Mouse (Mus musculus) mesoderm, embryonic 11.5 days (tissue): Measurements from ENCODE around the gene Fgfr2.

Source experiments
- DNase-seq: peaks from one replicate; pipeline ENCODE4 v3.0.0-alpha.2; 2012; ENCODE audit warnings: low read depth, low spot score

Gene Fgfr2

DNA sequence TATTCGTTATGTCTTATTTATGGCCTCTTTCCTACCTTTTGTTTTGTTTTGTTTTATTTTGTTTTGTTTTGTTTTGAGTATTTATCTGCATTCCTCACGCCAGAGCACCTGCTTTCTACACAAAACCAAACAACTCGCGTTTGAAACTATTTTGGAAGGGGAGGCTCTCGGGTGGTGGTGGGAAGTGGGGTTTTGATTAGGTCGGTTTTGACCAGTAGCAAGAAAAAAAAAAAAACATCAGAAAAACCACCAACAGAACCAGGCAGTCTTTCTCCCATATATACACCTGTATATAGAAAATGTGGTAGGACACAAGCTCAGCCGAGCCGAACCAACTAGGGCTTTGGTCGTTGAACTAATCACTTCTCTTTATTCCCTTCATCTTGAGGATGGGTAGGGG, 1567.0 kb downstream of the Fgfr2 start:
- no peak for DNase-seq

DNA sequence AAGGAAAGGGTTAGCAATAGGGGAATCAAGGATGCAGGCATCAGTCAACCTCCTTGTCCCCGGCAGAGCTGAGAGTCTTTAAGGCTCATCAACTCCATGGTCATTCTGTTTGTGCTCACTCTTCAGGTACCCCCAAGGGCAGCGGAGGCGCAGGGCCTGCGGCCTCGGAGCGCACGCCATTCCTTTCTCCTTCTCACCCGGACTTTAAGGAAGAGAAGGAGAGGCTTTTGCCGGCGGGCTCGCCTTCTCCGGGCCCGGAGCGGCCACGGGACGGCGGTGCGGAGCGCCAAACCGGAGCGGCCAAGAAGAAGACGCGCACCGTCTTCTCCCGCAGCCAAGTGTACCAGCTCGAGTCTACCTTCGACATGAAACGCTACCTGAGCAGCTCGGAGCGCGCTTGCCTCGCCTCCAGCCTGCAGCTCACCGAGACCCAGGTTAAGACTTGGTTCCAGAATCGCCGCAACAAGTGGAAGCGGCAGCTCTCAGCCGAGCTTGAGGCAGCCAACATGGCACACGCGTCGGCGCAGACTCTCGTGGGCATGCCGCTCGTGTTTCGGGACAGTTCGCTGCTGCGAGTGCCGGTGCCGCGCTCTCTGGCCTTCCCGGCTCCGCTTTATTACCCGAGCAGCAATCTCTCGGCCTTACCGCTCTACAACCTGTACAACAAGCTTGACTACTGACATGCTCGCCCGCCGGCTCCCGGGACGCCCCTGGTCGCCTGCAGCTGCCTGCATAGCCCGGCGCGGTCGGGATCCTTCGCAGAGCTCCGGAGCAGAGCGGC, 1567.7 kb downstream of the Fgfr2 start:
- DNase-seq, result peak; percentile 37

DNA sequence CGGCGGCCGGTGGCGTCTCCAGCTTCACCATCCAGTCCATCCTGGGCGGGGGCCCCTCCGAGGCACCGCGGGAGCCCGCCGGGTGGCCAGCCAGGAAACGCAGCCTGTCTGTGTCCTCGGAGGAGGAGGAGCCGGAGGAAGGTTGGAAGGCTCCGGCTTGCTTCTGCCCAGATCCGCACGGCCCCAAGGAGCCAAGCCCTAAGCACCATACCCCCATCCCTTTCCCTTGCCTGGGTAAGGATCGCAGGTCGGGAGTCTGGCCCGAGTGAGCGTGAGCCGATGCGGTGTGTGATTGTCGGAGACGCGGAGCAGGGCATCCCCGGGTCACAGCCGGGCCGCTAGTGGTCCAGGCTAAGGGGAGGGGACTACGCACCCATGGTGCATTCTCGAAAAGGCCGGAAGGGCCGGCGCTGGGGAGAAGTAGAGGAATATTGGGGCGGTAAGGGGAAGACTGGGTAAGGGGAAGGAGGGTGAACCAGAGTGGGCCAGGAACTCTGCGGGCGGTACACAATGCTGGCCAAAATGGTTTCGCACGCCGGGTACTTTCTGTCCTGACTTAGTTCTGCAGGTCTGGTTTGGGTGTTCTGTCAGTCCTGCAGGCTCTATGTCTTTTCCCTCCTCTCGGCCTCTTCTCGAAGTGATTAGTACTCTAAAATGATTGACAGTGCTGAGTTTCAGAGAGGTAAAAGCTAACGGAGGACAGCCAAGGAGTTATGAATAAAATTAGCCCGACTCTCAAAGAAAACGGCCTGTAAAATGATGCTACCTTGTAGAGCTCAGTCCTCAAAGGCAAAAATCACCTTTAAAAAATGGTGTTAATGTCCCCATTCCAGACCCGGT, 1568.6 kb downstream of the Fgfr2 start:
- peak; percentile 17 for DNase-seq

DNA sequence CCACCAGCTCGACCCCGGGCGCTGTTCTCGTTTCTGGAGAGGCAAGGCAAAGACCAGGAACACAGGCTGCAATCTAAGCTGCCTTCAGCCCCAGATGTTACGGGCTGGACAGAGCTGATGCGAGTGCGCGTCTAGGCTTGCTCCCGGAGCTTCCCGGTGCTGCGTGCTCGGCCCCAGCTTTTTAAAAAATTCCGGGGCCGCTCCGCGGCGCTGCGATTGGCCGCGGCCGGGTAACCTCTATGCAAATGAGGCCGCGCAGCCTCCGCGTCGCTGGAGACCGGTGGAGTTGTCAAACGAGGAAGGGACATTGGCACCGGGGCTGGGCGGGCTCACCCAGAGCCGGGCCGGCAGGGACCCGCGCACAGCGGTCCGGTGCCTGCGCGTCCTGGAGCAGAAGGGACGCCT, 1569.4 kb downstream of the Fgfr2 start:
- peak; percentile 59 for DNase-seq

DNA sequence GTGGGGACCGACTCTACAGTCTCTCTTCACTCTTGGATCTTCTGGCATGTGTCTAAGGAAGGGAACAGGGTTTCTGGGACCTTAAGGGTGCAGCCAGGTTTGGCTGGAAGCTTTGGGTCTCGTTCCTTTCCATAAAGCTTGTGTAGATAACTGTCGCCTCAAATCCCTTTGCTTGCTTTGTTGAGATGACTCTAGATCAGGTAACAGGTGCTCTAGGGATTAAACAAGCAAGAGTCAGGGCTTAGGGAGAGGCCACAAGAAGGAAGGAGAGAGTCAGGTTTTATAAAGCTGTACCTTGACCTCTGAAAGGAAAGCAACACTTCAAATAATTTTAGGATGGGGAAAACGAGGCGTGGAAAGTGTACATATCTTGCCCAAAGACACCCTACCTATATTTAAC, 1570.4 kb downstream of the Fgfr2 start:
- DNase-seq, result no peak

DNA sequence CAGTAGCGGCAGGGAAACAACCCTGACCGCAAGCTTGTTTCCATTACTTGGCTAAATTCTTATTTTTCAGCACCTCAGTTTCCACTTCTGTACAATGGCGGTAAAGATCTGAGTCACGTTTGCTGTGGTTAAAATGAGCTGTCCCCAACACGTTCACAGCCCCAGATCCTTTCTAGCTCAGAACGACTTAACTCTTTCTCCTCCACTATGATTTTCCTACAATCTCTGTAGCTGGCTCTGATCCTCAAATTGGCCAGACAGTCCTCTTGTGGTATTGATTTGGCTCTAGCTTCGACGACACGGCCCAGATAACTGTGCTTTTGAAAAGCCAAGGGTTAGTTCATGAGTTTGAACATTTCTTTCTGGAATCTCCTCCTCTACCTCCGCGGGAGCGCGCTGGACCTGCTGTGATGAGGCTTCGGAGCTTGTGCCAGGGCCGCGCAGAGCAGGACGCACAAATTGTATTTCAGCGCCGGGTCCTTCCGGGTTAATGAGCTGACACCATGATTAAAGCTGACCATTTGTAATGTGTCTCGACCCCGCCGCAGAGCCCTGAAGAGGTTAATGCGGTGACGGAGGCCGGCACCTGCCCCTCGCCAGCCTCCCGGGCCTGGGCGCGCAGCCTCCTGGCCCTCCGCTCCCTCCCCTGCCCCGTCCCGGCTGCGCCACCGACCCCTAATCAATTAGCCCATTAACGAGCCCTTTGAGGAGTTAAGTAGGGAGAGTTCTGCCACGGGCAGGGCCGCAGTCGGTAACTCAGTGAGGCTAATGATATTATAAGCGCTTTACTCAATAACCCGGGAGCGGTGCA, 1571.0 kb downstream of the Fgfr2 start:
- DNase-seq, result peak; percentile 39

DNA sequence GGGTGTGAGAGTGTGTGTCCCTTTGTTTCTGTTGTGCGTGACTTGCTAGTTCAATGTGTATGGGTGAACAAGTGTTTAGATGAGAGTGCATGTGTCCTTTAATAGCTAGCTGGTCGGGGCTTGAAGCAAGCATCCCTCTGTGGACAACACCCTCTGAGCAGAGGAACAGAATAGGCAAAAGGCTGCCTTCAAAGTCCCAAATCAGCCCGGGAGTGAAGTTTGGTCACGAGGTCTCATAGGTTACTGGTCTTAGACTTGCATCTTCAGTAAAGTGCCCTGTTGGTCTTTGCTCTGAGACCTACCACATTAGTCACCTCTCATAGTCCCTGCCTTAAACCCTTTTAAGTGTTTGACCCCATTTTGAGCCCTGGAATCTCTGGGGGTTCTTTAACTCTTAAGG, 1571.7 kb downstream of the Fgfr2 start:
- DNase-seq, result no peak

DNA sequence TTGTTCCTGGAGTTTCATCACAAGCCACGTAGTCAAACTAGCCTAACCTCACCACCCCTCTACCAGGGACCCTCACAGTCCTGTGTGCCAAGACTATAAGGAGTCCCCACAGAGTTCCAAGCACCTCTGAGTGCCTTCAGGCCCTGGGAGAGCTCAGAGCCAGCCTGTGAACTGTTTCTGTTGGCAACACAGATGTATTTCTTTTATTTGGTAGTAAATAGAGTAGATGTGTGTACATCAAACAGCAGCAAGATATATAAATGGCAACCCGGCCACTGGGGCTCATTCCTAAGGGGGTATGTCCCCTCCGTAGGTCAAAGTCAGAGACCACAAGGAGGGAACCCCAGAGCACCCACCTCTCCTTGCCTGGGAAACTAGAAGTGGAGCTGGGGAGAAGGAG, 1574.7 kb downstream of the Fgfr2 start, which contains the start of gene Hmx2:
TSS of gene Hmx2 (plus strand) at position 301 of the 400 bp plus-strand sequence.
- DNase-seq, result no peak

DNA sequence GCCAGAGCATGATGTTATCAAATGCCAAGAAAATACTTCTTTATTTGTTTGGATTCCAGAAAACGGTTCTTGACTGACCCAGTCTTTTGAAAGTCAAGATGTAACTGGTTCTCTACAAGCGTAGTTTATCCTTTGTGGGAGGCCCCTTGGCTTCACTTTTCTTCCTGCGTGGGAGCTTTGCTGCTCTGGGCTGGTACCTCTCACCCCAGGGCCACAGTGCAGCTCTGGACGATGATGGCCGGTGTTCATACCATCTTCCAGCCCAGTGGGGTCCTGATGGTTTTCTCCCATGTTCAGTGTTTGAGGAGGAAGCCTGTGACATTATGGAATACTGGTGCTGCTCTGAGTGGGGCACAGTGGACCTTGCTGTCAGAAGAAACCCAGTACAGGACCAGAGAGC, 1575.7 kb downstream of the Fgfr2 start:
- no peak for DNase-seq

DNA sequence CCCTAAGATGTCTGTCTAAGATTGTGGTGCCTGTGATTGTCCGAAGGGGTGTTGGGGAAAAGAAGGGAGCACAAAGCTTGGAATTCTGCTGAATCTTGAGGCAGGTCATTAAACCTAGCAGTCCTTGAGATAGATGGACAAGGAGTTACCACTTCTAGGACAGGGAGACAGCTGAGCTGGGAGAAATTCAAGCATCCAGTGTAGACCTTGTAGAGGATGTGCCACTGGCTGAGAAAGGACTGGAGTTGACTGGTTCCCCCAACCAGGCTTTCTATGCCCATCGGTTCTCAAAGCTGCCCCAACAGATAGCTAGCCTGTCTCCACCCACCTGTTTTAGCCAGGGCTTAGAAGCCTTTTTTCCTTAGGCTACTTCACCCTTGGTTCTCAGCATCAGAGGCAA, 1576.7 kb downstream of the Fgfr2 start:
- no peak for DNase-seq

DNA sequence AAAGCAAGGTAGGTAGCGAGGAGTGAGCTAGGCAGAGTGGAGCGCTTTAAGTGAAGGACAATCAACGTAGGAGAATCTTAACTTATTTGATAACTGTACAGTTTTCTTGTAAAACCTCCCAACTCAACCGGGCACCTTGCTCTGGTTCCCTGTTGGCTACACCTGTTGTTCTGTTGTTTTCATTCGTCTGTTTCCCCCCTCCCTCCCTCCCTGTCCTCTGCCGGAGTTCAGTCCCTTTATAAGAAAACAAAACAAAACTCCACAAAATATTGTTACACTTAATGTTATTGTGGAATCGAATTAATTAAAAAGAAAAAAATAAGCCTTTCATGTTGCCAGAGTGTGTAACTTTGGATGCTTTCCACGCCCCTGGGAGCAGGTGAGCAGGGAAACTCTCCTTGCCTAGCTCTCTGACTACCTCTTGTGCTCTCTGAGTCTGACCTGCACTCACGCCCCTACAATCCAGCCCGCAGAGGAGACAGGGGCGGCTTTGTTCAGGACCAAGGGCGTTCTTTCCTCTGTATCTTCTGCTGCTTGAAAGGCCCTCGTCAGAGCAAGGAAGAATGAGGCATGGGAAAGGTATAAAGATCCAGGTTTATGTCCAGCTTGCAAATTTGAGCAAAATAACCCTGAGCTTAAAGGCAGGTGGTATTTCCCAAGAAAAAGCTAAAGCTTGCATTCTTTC, 1577.3 kb downstream of the Fgfr2 start:
- no peak for DNase-seq

DNA sequence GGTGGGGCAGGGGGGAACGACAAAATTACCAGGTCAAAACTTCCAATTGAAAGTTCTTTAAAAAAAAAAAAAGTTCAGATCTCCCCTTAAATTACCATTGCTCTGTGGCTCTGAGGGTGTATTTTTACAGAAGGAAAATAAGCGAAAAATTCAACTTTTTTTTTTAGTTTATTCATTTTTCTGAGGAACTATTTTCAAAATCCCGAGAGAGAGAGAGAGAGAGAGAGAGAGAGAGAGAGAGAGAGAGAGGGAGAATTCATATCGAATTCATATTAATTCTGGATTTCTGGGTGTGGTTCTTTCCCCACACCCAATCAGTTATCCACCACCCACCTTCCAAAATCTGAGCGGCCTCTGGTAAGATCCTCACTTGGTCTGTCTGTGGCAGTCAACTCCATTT, 1578.3 kb downstream of the Fgfr2 start:
- DNase-seq, result no peak

DNA sequence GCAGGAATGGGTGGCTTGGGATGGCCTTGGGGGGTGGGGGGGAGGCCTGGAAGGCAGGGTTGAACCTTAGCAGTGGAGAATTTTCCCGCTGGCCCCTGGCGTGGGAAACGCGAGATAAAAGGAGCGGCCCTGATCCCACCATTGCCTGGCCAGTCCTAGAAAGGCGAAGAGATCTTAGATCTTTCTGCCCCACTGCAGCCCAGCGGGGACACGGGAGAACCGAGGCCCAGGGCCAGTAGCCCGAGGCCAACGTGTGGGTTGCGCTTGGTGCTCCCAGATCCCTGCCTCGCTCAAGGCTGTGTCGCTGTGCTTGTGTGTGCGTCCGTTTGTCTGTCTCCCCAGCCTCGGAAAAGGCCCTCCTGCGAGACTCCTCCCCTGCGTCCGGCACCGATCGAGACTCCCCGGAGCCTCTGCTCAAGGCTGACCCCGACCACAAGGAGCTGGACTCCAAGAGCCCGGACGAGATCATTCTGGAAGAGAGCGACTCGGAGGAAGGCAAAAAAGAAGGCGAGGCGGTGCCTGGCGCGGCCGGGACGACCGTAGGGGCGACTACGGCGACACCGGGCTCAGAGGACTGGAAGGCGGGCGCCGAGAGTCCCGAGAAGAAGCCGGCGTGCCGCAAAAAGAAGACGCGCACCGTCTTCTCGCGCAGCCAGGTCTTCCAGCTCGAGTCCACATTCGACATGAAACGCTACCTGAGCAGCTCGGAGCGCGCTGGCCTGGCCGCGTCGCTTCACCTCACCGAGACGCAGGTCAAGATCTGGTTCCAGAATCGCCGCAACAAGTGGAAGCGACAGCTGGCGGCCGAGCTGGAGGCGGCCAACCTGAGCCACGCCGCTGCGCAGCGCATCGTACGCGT, 1579.3 kb downstream of the Fgfr2 start:
- DNase-seq, result peak; percentile 44

DNA sequence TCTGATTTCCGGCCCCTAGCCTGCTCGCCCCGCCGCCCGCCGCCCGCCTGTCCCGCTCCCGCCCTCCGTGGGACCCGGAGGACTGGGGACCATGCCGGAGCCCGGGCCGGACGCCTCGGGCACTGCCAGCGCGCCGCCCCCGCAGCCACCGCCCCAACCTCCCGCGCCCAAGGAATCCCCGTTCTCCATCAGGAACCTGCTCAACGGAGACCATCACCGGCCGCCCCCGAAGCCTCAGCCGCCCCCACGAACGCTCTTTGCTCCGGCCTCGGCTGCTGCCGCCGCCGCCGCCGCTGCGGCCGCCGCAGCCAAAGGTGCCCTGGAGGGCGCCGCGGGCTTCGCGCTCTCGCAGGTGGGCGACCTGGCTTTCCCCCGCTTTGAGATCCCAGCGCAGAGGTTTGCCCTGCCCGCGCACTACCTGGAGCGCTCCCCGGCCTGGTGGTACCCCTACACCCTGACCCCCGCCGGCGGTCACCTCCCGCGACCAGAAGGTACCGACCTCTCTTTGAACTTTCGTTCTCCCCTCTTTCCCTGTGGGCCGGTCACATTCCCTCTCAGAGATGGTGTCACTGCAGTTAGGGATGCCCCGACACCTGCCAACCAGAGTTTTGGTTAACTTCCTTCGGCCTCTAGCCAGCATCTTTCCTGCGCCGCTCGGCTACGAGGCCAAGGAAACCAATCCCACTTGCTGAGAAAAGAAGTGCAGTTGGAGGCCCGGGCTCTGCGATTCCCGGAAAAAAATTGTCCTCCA, 1580.1 kb downstream of the Fgfr2 start:
- DNase-seq, result peak; percentile 17

DNA sequence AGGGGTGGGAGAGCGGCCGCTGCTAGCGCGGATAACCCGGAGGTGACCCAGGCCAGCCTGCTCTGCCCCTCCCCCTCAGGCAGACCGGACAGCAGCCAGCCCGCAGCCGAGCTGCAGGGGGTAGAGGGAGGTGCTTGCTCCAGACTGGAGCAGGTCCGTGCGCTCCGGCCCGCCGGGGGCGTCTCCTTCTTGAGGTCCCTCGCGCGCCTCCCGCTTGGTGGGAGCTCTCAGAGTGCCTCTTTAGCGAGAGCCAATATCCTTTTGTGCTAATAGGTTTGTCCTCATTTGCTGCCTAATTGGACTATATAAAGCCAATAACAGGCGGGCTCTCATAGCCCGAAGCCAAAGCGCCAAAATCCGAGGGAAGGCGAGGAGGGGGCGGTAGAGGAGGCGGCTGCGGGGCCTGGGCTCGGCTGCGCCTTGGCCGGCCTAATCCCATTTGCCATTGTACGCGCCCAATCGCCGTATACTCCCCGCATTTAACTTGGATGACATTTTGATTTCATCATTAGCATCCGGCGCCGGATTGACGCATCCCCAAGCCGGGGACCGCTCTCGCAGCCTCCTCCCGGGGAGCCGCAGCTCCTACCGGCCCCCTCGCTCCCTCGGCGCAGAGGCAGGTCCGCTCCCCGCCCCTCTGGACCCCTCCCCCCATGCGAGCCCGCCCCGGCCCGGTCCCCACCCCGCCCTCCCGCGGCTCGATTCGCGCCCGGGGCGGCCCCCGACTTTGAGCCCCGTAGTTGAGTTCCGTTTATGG, 1580.9 kb downstream of the Fgfr2 start, which contains the start of gene Hmx3:
TSS of gene Hmx3 (plus strand) at position 753 of the 757 bp plus-strand sequence.
- peak; percentile 54 for DNase-seq

DNA sequence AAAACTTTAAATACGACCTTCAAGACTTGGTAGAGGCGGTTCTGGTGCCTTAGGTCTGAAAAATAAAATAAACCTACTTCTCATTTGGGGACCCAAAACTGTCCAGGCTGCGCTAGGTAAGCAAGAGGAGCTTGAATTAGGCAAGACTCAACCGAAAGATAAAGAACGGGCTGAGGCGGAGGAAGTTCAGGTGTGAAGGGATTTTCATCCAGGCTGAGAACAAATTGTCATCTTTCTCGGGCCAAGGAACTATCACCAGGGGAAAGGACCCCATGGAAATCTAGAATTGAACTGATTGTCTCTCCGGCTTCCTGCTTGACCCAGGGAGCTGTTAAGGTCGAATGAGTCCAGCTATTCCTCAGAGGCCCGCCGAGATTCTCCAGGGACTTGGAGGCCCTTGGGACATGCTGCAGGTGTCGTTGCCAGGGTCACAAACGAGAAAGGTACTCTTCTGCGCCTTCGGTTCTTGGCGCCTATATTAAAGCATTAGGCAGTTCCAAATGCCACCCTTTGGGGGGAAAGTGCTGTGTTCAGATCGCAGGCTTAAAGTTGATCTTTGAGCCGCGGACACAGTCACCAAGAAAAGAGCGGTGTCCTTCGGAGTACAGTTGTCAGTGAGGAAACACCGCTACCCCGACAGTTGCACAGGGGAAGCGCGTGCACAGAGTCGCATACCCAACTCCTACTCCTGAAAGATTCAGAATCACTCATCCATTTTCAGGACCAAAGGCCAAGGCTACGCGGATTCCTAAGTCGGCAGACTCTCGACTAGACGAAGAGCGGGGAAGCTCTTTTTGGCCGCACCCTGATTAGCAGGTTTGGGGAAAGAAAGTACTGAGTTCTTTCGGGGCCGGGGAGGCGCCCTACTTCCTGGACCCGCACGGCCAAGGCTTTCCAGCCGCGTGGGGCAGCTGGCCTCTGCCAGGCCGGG, 1581.7 kb downstream of the Fgfr2 start:
- DNase-seq, result peak; percentile 37

DNA sequence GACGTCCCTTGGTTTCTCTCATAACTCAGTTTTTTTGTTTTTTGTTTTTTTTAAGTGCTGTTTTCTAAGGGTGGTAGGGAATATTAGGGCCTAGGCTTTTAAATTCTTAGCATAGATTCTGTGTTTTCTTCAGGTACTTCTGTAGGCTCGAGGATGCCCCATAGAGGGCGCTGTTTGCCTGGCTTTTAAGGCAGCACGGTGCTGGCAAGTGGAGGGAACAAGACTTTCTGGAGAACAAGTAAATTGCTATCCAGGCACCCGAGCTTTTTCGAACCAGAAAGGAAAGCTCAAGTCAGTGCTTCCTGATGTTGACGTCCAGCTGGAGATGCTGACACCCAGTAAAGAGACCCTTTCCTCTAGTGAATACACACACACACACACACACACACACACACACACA, 1583.2 kb downstream of the Fgfr2 start:
- peak; percentile 91 for DNase-seq

DNA sequence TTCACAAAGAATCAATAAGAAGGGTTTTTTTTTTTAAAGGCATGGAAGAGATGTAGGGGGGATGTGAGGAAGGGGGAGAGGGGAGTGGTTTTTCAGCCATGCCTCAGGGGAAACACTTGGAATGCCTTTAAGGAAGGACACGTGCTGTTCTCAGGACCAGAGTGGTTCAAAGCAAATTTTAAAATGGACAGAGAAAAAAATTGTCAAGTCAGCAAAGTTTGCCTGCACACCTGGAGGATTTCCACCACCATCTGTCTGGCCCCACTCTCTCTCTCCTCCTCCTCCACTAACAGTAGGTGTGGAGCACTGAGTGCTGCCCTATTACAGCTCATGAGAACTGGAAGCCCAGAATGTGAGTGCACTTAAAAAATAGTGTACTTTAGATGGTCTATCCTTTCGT, 1619.4 kb downstream of the Fgfr2 start:
- DNase-seq, result no peak
